Mouse (Mus musculus): ENCODE data around the gene Nop16.

DNA sequence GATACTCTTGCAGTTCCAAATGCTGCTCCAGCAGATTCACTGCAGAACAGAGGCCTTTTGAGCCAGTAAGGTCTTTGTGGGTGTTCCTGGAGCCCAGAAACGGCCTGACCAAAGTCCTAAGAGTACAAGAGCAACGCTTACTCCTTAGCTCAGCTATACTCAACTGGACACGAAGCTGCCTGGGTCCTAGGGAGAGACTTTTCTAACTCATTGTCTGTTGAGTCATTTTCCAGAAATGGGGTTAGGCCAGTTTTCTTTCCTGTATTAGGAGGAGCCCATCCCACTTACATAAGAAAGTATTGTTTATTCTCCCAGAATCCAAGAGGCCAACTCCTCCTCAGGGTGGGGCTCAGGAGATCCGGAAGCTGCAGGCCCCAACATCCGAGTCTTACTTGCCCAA is 15.5 kb upstream of the Nop16 start:
- TF ChIP-seq CTCF (IDR thresholded peaks at IDR 0.05; ENCODE audit: control insufficient read depth, insufficient read depth, low read length), result no peak
- TF ChIP-seq POLR2A (IDR thresholded peaks at IDR 0.05; ENCODE audit: borderline replicate concordance, control insufficient read depth, low read depth, low read length), result no peak

All from bone marrow, adult 2 months (tissue).